Mouse (Mus musculus) Patski (cell line): ENCODE results near the gene Fam122a. TPM values are rescaled to one million over a fixed set of nuclear protein-coding genes. Genes with fewer than 3 reads are reported as not detected.

Experiments used
- ATAC-seq: fragments of 100-300 bp; one replicate; pipeline ENCODE4 v1.8.0; 2021
- CTCF ChIA-PET: fragments of 350-600 bp; sonication (Branson Sonifier 250); formaldehyde crosslinking; loops from one replicate; lab custom pipeline; 2022; ENCODE audit warnings: inconsistent platforms; lab: Charles Lee
- POLR2A ChIA-PET: fragments of 350-600 bp; sonication (Branson Sonifier 250); formaldehyde crosslinking; loops from one replicate; lab custom pipeline; 2022; ENCODE audit warnings: antibody characterized with exemption, inconsistent platforms; lab: Charles Lee
- DNase-seq: peaks from one replicate; pipeline ENCODE4 v3.0.0-alpha.2; 2011; ENCODE audit warnings: low read depth, low spot score
- H3K27me3 ChIP-seq: fragments of 371-371 bp; one replicate; pipeline ENCODE4 v1.5.1; 2021
- CTCF ChIP-seq: fragments of 100-300 bp; IDR thresholded peaks from one replicate; pipeline ENCODE4 v1.5.1; 2021
- in situ Hi-C: fragments of 300-500 bp; cut with MboI; formaldehyde crosslinking; loops from 3 replicates; pipeline ENCODE4 v1.11.1; 2018; ENCODE audit warnings: low pct_unique_long_range_greater_than_20kb, mixed read lengths
- polyA plus RNA-seq: library from polyadenylated mRNA; unstranded; gene quantifications from one replicate; pipeline ENCODE4 v1.2.3, GENCODE M21; 2021

Gene Fam122a
- polyA plus RNA-seq, 1 experiment from 2014 or later = 29.6 TPM

- in situ Hi-C loops = no loop called here
- ATAC-seq (no peak), DNase-seq (no peak)
- CTCF ChIA-PET = no interaction called here
- no peak for TF ChIP-seq CTCF
- peaks cover 31% of the 10 kb centered on the region for H3K27me3 ChIP-seq
- POLR2A ChIA-PET = no interaction called here
These were observed 44.7 kb downstream of the Fam122a start for GRCm38 (mm10) chr19:24432447-24432846.

DNA sequence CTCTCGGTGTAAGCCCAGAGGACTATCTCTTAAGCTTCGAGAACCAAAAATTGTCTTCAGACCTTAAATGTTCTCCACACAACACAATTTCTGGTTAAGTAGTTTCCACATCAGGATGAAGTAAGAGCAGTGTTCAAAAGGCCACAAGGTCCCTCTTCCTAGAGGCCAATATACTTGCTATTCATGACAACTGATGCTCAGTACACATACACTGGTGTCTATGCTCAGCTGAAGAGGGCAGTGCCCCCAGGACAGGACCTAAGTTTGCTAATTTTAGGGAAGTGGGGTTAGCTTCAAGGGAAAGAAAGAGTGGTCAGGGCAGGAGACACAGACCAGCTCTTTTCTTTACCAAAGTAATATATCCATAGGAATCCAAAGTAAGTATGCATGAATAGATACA is 45.8 kb downstream of the Fam122a start:
- no peak for TF ChIP-seq CTCF
- in situ Hi-C loops = no loop called here
- ChIA-PET CTCF (no interaction called here), POLR2A (no interaction called here)
- peaks cover 25% of the 10 kb centered on the region for H3K27me3 ChIP-seq
- DNase-seq = no peak
- no peak for ATAC-seq

GRCm38 (mm10) chr19:24428011-24428410 is 49.1 kb downstream of the Fam122a start:
- H3K27me3 ChIP-seq = peaks cover 33% of the 10 kb centered on the region
- TF ChIP-seq CTCF = no peak
- ChIA-PET POLR2A (no interaction called here), CTCF (no interaction called here)
- in situ Hi-C loops = no loop called here
- DNase-seq (no peak), ATAC-seq (no peak)

GRCm38 (mm10) chr19:24427258-24427657 is 49.9 kb downstream of the Fam122a start:
- ChIA-PET POLR2A (no interaction called here), CTCF (no interaction called here)
- ATAC-seq (peak; percentile 39), DNase-seq (no peak)
- TF ChIP-seq CTCF = no peak
- peaks cover 37% of the 10 kb centered on the region for H3K27me3 ChIP-seq
- in situ Hi-C loops = no loop called here

- CTCF ChIA-PET = no interaction called here
These were observed 50.4 kb downstream of the Fam122a start for GRCm38 (mm10) chr19:24426759-24427181.

More at GRCm38 (mm10) chr19:24426759-24427181, 50.4 kb downstream of the Fam122a start:
- no peak for ATAC-seq
- in situ Hi-C loops = no loop called here
- DNase-seq = no peak
- POLR2A ChIA-PET = no interaction called here
- TF ChIP-seq CTCF = no peak
- peaks cover 35% of the 10 kb centered on the region for H3K27me3 ChIP-seq

Other genes starting within 250 kb of the Fam122a start
- 20.9 TPM for gene Fxn, start 196.8 kb downstream of the Fam122a start, polyA plus RNA-seq
- 5.6 TPM for gene Pip5k1b, start 78.5 kb upstream of the Fam122a start, polyA plus RNA-seq
- 7.2 TPM for gene Tmem252, start 196.7 kb upstream of the Fam122a start, polyA plus RNA-seq